Mouse (Mus musculus): ENCODE results near the gene Copg1. TPM values are rescaled to one million over a fixed set of nuclear protein-coding genes. Genes with fewer than 3 reads are reported as not detected.

Gene Copg1
- total and polyA plus RNA-seq, 3 experiments: 78.3 to 91.9 (median 85.1) TPM

- TF ChIP-seq PAX5 (IDR thresholded peaks at IDR 0.05; ENCODE audit: low read length) (no peak), CHD1 (IDR thresholded peaks at IDR 0.05; ENCODE audit: low read depth, low read length) (no peak), ELF1 (IDR thresholded peaks at IDR 0.05; ENCODE audit: low read depth, low read length) (no peak), ZC3H11A (IDR thresholded peaks at IDR 0.05; ENCODE audit: low read depth, low read length) (no peak), USF2 (conservative IDR thresholded peaks at IDR 0.05; ENCODE audit: low read depth, low read length) (no peak), ZKSCAN1 (IDR thresholded peaks at IDR 0.05; ENCODE audit: borderline replicate concordance, low read depth, low read length) (no peak), E2F4 (IDR thresholded peaks at IDR 0.05; ENCODE audit: insufficient replicate concordance, low read depth, low read length) (no peak), RCOR1 (conservative IDR thresholded peaks at IDR 0.05; ENCODE audit: low read depth, low read length) (no peak), IRF4 (IDR thresholded peaks at IDR 0.05; ENCODE audit: low read depth, low read length) (no peak), RAD21 (IDR thresholded peaks at IDR 0.05; ENCODE audit: low read depth, low read length) (no peak), BHLHE40 (IDR thresholded peaks at IDR 0.05; ENCODE audit: low read depth, low read length) (no peak), SIN3A (IDR thresholded peaks at IDR 0.05; ENCODE audit: low read length) (no peak), ETS1 (conservative IDR thresholded peaks at IDR 0.05; ENCODE audit: low read depth, low read length) (no peak), POLR2A (IDR thresholded peaks at IDR 0.05; ENCODE audit: low read depth, low read length) (no peak), TCF12 (IDR thresholded peaks at IDR 0.05; ENCODE audit: low read depth, low read length) (no peak), HCFC1 (IDR thresholded peaks at IDR 0.05; ENCODE audit: low read depth, low read length) (no peak), KAT2A (IDR thresholded peaks at IDR 0.05; ENCODE audit: insufficient replicate concordance, low read length) (no peak), MAFK (IDR thresholded peaks at IDR 0.05; ENCODE audit: insufficient replicate concordance, low read length) (no peak), GABPA (IDR thresholded peaks at IDR 0.05; ENCODE audit: insufficient replicate concordance, low read depth, low read length) (no peak)
- no peaks in the 10 kb centered on the region for H3K79me2 ChIP-seq (replicated peaks; ENCODE audit: control insufficient read depth, extremely low read depth, insufficient read depth, poor library complexity, severe bottlenecking)
- peaks cover 84 to 95% of the 10 kb centered on the region in 2 experiments for H3K36me3 ChIP-seq (replicated peaks in 1 of 2; ENCODE audit: control insufficient read depth in 1 of 2, insufficient read depth in 1 of 2, low read length in 1 of 2)
- no peak overlapping the region for H3K27ac ChIP-seq (ENCODE audit: insufficient read depth, low read depth)
- H3K4me2 ChIP-seq (ENCODE audit: insufficient read depth, low read depth, poor library complexity, severe bottlenecking): no peak overlapping the region
- H3K4me3 ChIP-seq (replicated peaks in 1 of 3; ENCODE audit: low read depth in 2 of 3, low read length in 2 of 3, poor library complexity in 1 of 3): no peak overlapping the region
- H3K4me1 ChIP-seq (ENCODE audit: control insufficient read depth in 1 of 2, insufficient read depth in 2 of 2): no peaks in the 10 kb centered on the region
- no peaks in the 10 kb centered on the region for H3K27me3 ChIP-seq (replicated peaks)
- H3K9ac ChIP-seq (ENCODE audit: insufficient read depth, low read depth): no peak overlapping the region
- dilution Hi-C loops (cut with MboI; ENCODE audit: extremely low pct_ligation_motif_present, extremely low pct_unique_long_range_greater_than_20kb, low sequenced_read_pairs): no loop called here
- in situ Hi-C loops (cut with MboI; ENCODE audit: low pct_ligation_motif_present, low pct_unique_long_range_greater_than_20kb, low sequenced_read_pairs): no loop called here
- no peaks in the 10 kb centered on the region for H3K9me3 ChIP-seq (replicated peaks; ENCODE audit: low read length)
- no peak for DNase-seq (ENCODE audit: extremely low read depth)
Observed at GRCm38 (mm10) chr6:87898028-87898427, 10.4 kb downstream of the Copg1 start.

- Histone ChIP-seq H3K27ac (ENCODE audit: insufficient read depth, low read depth) (no peak overlapping the region), H3K36me3 (replicated peaks in 1 of 2; ENCODE audit: control insufficient read depth in 1 of 2, insufficient read depth in 1 of 2, low read length in 1 of 2) (peaks cover 83 to 91% of the 10 kb centered on the region in 2 experiments)
- no peak for TF ChIP-seq HCFC1 (IDR thresholded peaks at IDR 0.05; ENCODE audit: low read depth, low read length)
- no peak for TF ChIP-seq KAT2A (IDR thresholded peaks at IDR 0.05; ENCODE audit: insufficient replicate concordance, low read length)
- TF ChIP-seq RCOR1 (conservative IDR thresholded peaks at IDR 0.05; ENCODE audit: low read depth, low read length): no peak
- no peak for TF ChIP-seq POLR2A (IDR thresholded peaks at IDR 0.05; ENCODE audit: low read depth, low read length)
- TF ChIP-seq MEF2A (IDR thresholded peaks at IDR 0.05; ENCODE audit: borderline replicate concordance, low read depth, low read length): no peak
- TF ChIP-seq RAD21 (IDR thresholded peaks at IDR 0.05; ENCODE audit: low read depth, low read length): peak; percentile 49
- TF ChIP-seq USF1 (IDR thresholded peaks at IDR 0.05; ENCODE audit: low read depth, low read length): no peak
- no peak for TF ChIP-seq MYC (IDR thresholded peaks at IDR 0.05; ENCODE audit: low read depth, low read length)
- TF ChIP-seq POLR2AphosphoS2 (IDR thresholded peaks at IDR 0.05; ENCODE audit: low read depth, low read length): no peak
- TF ChIP-seq ZNF384 (IDR thresholded peaks at IDR 0.05; ENCODE audit: low read depth, low read length): peak; percentile 61
- TF ChIP-seq CTCF (conservative IDR thresholded peaks at IDR 0.05 in 1 of 2, IDR thresholded peaks at IDR 0.05 in 1 of 2; ENCODE audit: low read depth in 2 of 2, low read length in 2 of 2): peak; percentile 17 to 65; a peak in 2 of 4 replicates
- no peak for TF ChIP-seq ZKSCAN1 (IDR thresholded peaks at IDR 0.05; ENCODE audit: borderline replicate concordance, low read depth, low read length)
- TF ChIP-seq GABPA (IDR thresholded peaks at IDR 0.05; ENCODE audit: insufficient replicate concordance, low read depth, low read length): no peak
- no peak for TF ChIP-seq ZC3H11A (IDR thresholded peaks at IDR 0.05; ENCODE audit: low read depth, low read length)
- TF ChIP-seq IRF4 (IDR thresholded peaks at IDR 0.05; ENCODE audit: low read depth, low read length): no peak
- no peak for TF ChIP-seq NELFE (IDR thresholded peaks at IDR 0.05; ENCODE audit: low read depth, low read length)
- no peak for TF ChIP-seq CHD2 (IDR thresholded peaks at IDR 0.05; ENCODE audit: low read length)
- TF ChIP-seq NRF1 (IDR thresholded peaks at IDR 0.05; ENCODE audit: low read depth, low read length): no peak
- peak; percentile 51 for TF ChIP-seq SMC3 (IDR thresholded peaks at IDR 0.05; ENCODE audit: low read depth, low read length)
- TF ChIP-seq ELF1 (IDR thresholded peaks at IDR 0.05; ENCODE audit: low read depth, low read length): no peak
- TF ChIP-seq SIN3A (IDR thresholded peaks at IDR 0.05; ENCODE audit: low read length): no peak
- no peak for TF ChIP-seq USF2 (conservative IDR thresholded peaks at IDR 0.05; ENCODE audit: low read depth, low read length)
- TF ChIP-seq MXI1 (IDR thresholded peaks at IDR 0.05; ENCODE audit: low read depth, low read length): no peak
Observed at GRCm38 (mm10) chr6:87906632-87907031, 19.0 kb downstream of the Copg1 start.

More at GRCm38 (mm10) chr6:87906632-87907031, 19.0 kb downstream of the Copg1 start:
- Histone ChIP-seq H3K79me2 (replicated peaks; ENCODE audit: control insufficient read depth, extremely low read depth, insufficient read depth, poor library complexity, severe bottlenecking) (no peaks in the 10 kb centered on the region; the same call in 1 of the 2 replicates), H3K4me2 (ENCODE audit: insufficient read depth, low read depth, poor library complexity, severe bottlenecking) (no peak overlapping the region), H3K4me3 (replicated peaks in 1 of 3; ENCODE audit: low read depth in 2 of 3, low read length in 2 of 3, poor library complexity in 1 of 3) (no peak overlapping the region), H3K9me3 (replicated peaks; ENCODE audit: low read length) (no peaks in the 10 kb centered on the region), H3K27me3 (replicated peaks) (no peaks in the 10 kb centered on the region), H3K9ac (ENCODE audit: insufficient read depth, low read depth) (no peak overlapping the region), H3K4me1 (ENCODE audit: control insufficient read depth in 1 of 2, insufficient read depth in 2 of 2) (peaks cover 3 to 25% of the 10 kb centered on the region in 2 experiments)
- dilution Hi-C loops (cut with MboI; ENCODE audit: extremely low pct_ligation_motif_present, extremely low pct_unique_long_range_greater_than_20kb, low sequenced_read_pairs): no loop called here
- DNase-seq (ENCODE audit: extremely low read depth): no peak
- in situ Hi-C loops (cut with MboI; ENCODE audit: low pct_ligation_motif_present, low pct_unique_long_range_greater_than_20kb, low sequenced_read_pairs): loop anchor here (5.0 to 25.0 kb wide), 2 partner anchors 86 to 181 kb away; partner anchors contain the start of gene Rpn1
